In the genomic region with DNA sequence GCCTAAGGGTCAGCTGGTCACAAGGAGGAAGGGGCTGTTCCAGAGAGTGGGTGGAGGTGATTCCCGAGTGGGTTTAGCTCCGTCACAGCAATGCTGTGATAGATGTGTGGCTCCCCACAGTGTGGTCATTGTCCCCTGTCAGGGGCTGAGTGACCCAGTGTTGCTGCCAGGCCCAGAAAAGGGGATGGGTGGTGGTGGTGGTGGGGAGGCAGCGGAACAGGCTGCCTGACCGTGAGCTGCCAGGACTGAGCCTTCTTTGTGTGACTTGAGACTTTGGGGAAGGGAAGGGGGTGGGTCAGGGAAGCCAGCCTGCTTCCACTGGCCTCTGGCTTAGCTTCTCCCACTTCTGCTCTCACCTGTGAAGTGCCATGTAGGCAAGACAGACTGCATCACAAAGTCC, we compare ENCODE assay signal across 9 mouse cellular contexts. TPM values are rescaled to one million over a fixed set of nuclear protein-coding genes. Genes with fewer than 3 reads are reported as not detected.
A peak's percentile ranks its signal among the peaks of the same experiment; 100 is the strongest.
DNase-seq lines count a peak whose midpoint lies in the region; ATAC-seq and TF ChIP-seq lines count a peak whose summit lies in the region.
"Had no signal": no experiment of that assay in that cellular context is flagged by ENCODE, and none has a peak within 500 bp of the region (broad histone marks: within the 10 kb centered on the region; RNA-seq: fewer than 3 reads in every experiment).

No protein-coding gene starts in this region.

- H3K4me2 ChIP-seq in lung, embryonic 15.5 days: peak overlapping the region; percentile 73
- peak overlapping the region; percentile 81 for H3K4me2 ChIP-seq in forebrain, embryonic 15.5 days (replicated peaks)
- peak overlapping the region; percentile 92 for H3K4me2 ChIP-seq in limb, embryonic 12.5 days

- peak overlapping the region; percentile 79 for H3K9ac ChIP-seq in lung, embryonic 15.5 days
- no peak overlapping the region for H3K9ac ChIP-seq in forebrain, embryonic 15.5 days (replicated peaks)
- H3K9ac ChIP-seq in limb, embryonic 12.5 days (replicated peaks): peak overlapping the region; percentile 72

- ATAC-seq in lung, embryonic 15.5 days (ENCODE audit: borderline replicate concordance, extremely low read depth, low FRiP score, low TSS enrichment): no peak
- no peak for ATAC-seq in forebrain, embryonic 15.5 days (replicated peaks)
- no peak for ATAC-seq in limb, embryonic 12.5 days (ENCODE audit: insufficient number of reproducible peaks, insufficient read depth, low FRiP score, low TSS enrichment, low read depth)
- no peak for ATAC-seq in megakaryocyte progenitor cell, adult 5-6 weeks (replicated peaks; ENCODE audit: poor library complexity)

- peak overlapping the region; percentile 79 for H3K4me3 ChIP-seq in lung, embryonic 15.5 days
- no peak overlapping the region for H3K4me3 ChIP-seq in forebrain, embryonic 15.5 days
- H3K4me3 ChIP-seq in limb, embryonic 12.5 days (replicated peaks): peak overlapping the region; percentile 66
- H3K4me3 ChIP-seq in small intestine, adult 2 months (ENCODE audit: low read depth, low read length): peak overlapping the region; percentile 95

- no peaks in the 10 kb centered on the region for H3K27me3 ChIP-seq in lung, embryonic 15.5 days
- no peaks in the 10 kb centered on the region for H3K27me3 ChIP-seq in forebrain, embryonic 15.5 days
- 0 out of 2 replicates have a peak, but pooled peaks cover 1% of the 10 kb centered on the region for H3K27me3 ChIP-seq in limb, embryonic 12.5 days
- no peaks in the 10 kb centered on the region for H3K27me3 ChIP-seq in small intestine, adult 2 months (ENCODE audit: control insufficient read depth, insufficient read depth, low read length)

- H3K4me1 ChIP-seq in lung, embryonic 15.5 days: peaks cover 68% of the 10 kb centered on the region
- peaks cover 41% of the 10 kb centered on the region for H3K4me1 ChIP-seq in forebrain, embryonic 15.5 days
- peaks cover 67% of the 10 kb centered on the region for H3K4me1 ChIP-seq in limb, embryonic 12.5 days (replicated peaks)
- H3K4me1 ChIP-seq in small intestine, adult 2 months (ENCODE audit: control insufficient read depth, insufficient read depth, insufficient read length, low read length): peaks cover 60% of the 10 kb centered on the region

- peaks cover 21% of the 10 kb centered on the region for H3K36me3 ChIP-seq in lung, embryonic 15.5 days
- no peaks in the 10 kb centered on the region for H3K36me3 ChIP-seq in forebrain, embryonic 15.5 days
- peaks cover 45% of the 10 kb centered on the region for H3K36me3 ChIP-seq in limb, embryonic 12.5 days
- H3K36me3 ChIP-seq in small intestine, adult 2 months (ENCODE audit: control insufficient read depth, insufficient read depth, low read length): peaks cover 29% of the 10 kb centered on the region

- no peaks in the 10 kb centered on the region for H3K9me3 ChIP-seq in lung, embryonic 15.5 days
- H3K9me3 ChIP-seq in forebrain, embryonic 15.5 days: no peaks in the 10 kb centered on the region
- H3K9me3 ChIP-seq in limb, embryonic 12.5 days: no peaks in the 10 kb centered on the region

- no peak for TF ChIP-seq POLR2A in small intestine, adult 2 months (IDR thresholded peaks at IDR 0.05; ENCODE audit: low read depth, low read length)

- no peak for TF ChIP-seq CTCF in small intestine, adult 2 months (IDR thresholded peaks at IDR 0.05; ENCODE audit: extremely low read depth, insufficient read length, insufficient replicate concordance, low read depth, low read length)

- DNase-seq in lung, adult 18-20 months: no peak
- DNase-seq in testis, postnatal 14 days (ENCODE audit: low spot score): no peak
- DNase-seq in frontal cortex, postnatal 25 days (ENCODE audit: low spot score in 2 of 2): no peak

- H3K27ac ChIP-seq in lung, embryonic 15.5 days: peak overlapping the region; percentile 87
- H3K27ac ChIP-seq in forebrain, embryonic 15.5 days (replicated peaks): no peak overlapping the region
- H3K27ac ChIP-seq in limb, embryonic 12.5 days: peak overlapping the region; percentile 93
- peak overlapping the region; percentile 90 for H3K27ac ChIP-seq in small intestine, adult 2 months (ENCODE audit: insufficient read depth, low read depth, low read length)

- WGBS in lung, embryonic 15.5 days: 23% methylated on average over 4 of the region's 4 CpGs
- 23% methylated on average over 4 of the region's 4 CpGs for WGBS in forebrain, embryonic 15.5 days
- WGBS in limb, embryonic 12.5 days: 20% methylated on average over 4 of the region's 4 CpGs
- WGBS in small intestine, adult 2 months: 51% methylated on average over 4 of the region's 4 CpGs

RNA-seq across cellular contexts. Expression of a gene that starts 2.8 kb away (rescaled TPM):
- polyA plus RNA-seq in lung, embryonic 15.5 days (2015; fragmentation: Nextera tagmentation; extraction: Ambion mirVana): 151 and 154 TPM in 2 replicates
- polyA plus RNA-seq in forebrain, embryonic 15.5 days (2015; fragmentation: Nextera tagmentation; extraction: Ambion mirVana): 43.3 and 44.6 TPM in 2 replicates
- polyA plus RNA-seq in limb, embryonic 12.5 days (2016; fragmentation: Nextera tagmentation; extraction: Ambion mirVana): 152 and 154 TPM in 2 replicates
- 143 and 197 TPM in 2 replicates for polyA plus RNA-seq in small intestine, adult 2 months (2012; rRNA removed)
- total RNA-seq in megakaryocyte progenitor cell, adult 5-6 weeks (2015): 0.37 TPM in 1 of 2 replicates, not detected in the other
- not detected in 2 replicates for total RNA-seq in megakaryocyte progenitor cell, adult 5-6 weeks (2017)

RNA-seq across cellular contexts. Expression of a gene that starts 9.4 kb away (rescaled TPM):
- 0.17 TPM in 1 of 2 replicates, not detected in the other for polyA plus RNA-seq in lung, embryonic 15.5 days (2015; fragmentation: Nextera tagmentation; extraction: Ambion mirVana)
- 0.06 and 0.11 TPM in 2 replicates for polyA plus RNA-seq in forebrain, embryonic 15.5 days (2015; fragmentation: Nextera tagmentation; extraction: Ambion mirVana)
- polyA plus RNA-seq in limb, embryonic 12.5 days (2016; fragmentation: Nextera tagmentation; extraction: Ambion mirVana): 0.24 and 0.85 TPM in 2 replicates
- 0.08 and 0.30 TPM in 2 replicates for polyA plus RNA-seq in small intestine, adult 2 months (2012; rRNA removed)
- not detected in 2 replicates for total RNA-seq in megakaryocyte progenitor cell, adult 5-6 weeks (2015)
- total RNA-seq in megakaryocyte progenitor cell, adult 5-6 weeks (2017): not detected in 2 replicates
- total RNA-seq: common myeloid progenitor, adult 5-6 weeks had no signal

RNA-seq across cellular contexts. Expression of a gene that starts 10.2 kb away (rescaled TPM):
- polyA plus RNA-seq in lung, embryonic 15.5 days (2015; fragmentation: Nextera tagmentation; extraction: Ambion mirVana): 3.4 and 6.0 TPM in 2 replicates
- polyA plus RNA-seq in forebrain, embryonic 15.5 days (2015; fragmentation: Nextera tagmentation; extraction: Ambion mirVana): 1.9 and 2.7 TPM in 2 replicates
- polyA plus RNA-seq in limb, embryonic 12.5 days (2016; fragmentation: Nextera tagmentation; extraction: Ambion mirVana): 2.6 and 3.4 TPM in 2 replicates
- polyA plus RNA-seq in small intestine, adult 2 months (2012; rRNA removed): 35.1 and 45.3 TPM in 2 replicates
- not detected in 2 replicates for total RNA-seq in megakaryocyte progenitor cell, adult 5-6 weeks (2015)
- not detected in 2 replicates for total RNA-seq in megakaryocyte progenitor cell, adult 5-6 weeks (2017)

RNA-seq across cellular contexts. Expression of a gene that starts 27.3 kb away (rescaled TPM):
- 62.1 and 65.0 TPM in 2 replicates for polyA plus RNA-seq in lung, embryonic 15.5 days (2015; fragmentation: Nextera tagmentation; extraction: Ambion mirVana)
- polyA plus RNA-seq in forebrain, embryonic 15.5 days (2015; fragmentation: Nextera tagmentation; extraction: Ambion mirVana): 7.5 and 7.6 TPM in 2 replicates
- polyA plus RNA-seq in limb, embryonic 12.5 days (2016; fragmentation: Nextera tagmentation; extraction: Ambion mirVana): 73.8 and 77.2 TPM in 2 replicates
- polyA plus RNA-seq in small intestine, adult 2 months (2012; rRNA removed): 34.9 and 46.1 TPM in 2 replicates
- total RNA-seq in megakaryocyte progenitor cell, adult 5-6 weeks (2015): 5.8 and 8.9 TPM in 2 replicates
- 2.0 and 4.4 TPM in 2 replicates for total RNA-seq in megakaryocyte progenitor cell, adult 5-6 weeks (2017)
